Mouse (Mus musculus): ENCODE measurements around the gene Csnk1g2.

- TF ChIP-seq CTCF (IDR thresholded peaks at IDR 0.05; ENCODE audit: low read depth) = no peak
- no peak for TF ChIP-seq EP300 (optimal IDR thresholded peaks at IDR 0.05)
Measured at GRCm38 (mm10) chr10:80669018-80669417, 46.4 kb downstream of the Csnk1g2 start.
